Mouse (Mus musculus): ENCODE data around the gene Ugt1a6b.

DNA sequence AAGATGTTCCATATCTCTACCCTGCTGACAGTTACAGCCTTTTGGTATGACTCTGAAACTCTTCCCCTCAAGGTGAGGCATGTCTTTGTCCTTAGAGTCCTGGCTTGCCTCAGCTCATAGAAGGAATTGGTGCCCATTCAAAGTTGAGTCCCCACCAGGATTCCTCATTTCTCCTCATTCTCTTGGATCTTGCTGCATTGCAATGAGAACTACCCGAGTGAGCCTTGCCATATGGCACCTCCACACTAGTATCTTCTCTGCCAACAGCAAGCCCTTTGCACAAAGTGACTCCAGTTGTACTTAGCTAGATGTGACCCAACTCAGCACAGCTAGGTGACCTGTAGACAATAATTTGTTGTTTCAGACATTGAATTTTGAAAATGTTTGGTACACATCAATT is 120.5 kb downstream of the Ugt1a6b start:
- TF ChIP-seq CTCF (conservative IDR thresholded peaks at IDR 0.05; ENCODE audit: low read length), result no peak
- no peak for TF ChIP-seq NANOG (IDR thresholded peaks at IDR 0.05; ENCODE audit: borderline replicate concordance, low read length)
- TF ChIP-seq POU5F1 (IDR thresholded peaks at IDR 0.05; ENCODE audit: borderline replicate concordance, low read length), result no peak

Data from E14TG2a.4 (cell line).